Mouse (Mus musculus) spleen, adult 12 weeks (tissue): ENCODE results near the gene Olfr772.
"Not testable (repeated sequence)": the region's sequence is repeated elsewhere in the genome, so short reads cannot be mapped to it uniquely, and the experiment has no call there.

Experiments used
- DNase-seq: peaks from one replicate; pipeline ENCODE4 v3.0.0; 2022; ENCODE audit warnings: low spot score

Gene Olfr772

DNA sequence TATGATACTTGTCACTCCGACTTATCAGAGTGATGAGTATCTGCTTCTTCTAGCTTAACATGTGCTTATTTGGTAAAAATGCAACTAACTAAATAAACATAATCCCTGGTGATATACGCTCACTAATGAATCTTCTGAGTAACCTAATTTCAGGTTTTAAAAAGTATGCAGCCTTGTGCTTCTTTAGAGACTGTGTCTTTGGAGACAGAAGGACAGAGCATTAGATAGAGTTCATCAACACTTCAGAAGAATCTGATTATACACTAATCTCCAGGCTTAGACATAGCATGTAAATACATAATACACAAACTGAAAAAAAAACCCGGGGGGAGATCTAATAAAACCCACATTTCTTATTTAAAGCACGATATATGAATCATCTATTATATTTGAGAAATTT lies at the start of gene Olfr772:
Olfr772 (minus strand) TSS at position 101 of the 400 bp plus-strand sequence.
- not testable (repeated sequence) for DNase-seq

DNA sequence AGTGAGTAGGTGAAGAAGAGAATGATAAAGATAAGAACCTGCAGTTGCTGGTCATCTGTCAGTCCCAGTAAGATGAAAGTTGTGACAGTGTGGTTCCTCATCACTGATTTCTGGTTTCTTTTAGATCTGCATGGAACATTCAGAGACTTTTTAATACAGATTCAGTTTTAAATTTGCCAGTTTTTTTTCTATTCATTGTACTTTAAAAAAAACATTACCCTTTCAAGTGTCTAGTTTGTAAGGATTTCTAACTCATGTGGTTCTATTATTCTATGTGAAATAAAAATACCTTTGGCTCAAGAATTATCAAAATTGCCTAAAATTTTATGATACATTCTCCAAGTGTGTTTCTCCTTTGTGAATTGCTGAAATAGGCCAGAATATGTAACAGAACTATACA lies 9.6 kb upstream of the Olfr772 start, which contains the start of gene Olfr773:
Olfr773 (minus strand) TSS at position 101 of the 400 bp plus-strand sequence.
- not testable (repeated sequence) for DNase-seq

DNA sequence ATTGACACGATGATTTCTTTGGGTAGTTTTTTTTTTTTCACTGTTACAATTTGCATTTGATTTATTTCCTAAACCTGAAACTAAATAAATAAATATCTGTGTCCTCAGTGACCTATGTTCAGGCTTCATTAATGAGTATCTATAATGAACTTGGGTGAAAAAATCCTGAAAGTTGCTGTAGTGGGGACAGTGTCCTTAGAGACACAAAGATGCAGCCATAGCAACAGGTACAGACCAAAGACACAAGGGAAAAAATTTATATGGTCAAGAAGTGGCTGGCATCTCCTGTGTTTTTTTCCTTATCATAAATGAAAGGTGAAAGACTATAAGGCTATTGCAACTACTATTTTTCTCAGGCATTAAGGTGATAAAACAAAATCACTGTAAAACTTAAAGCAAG lies 13.1 kb downstream of the Olfr772 start, which contains the start of gene Olfr771:
Olfr771 (minus strand) TSS at position 101 of the 400 bp plus-strand sequence.
- DNase-seq = no peak

DNA sequence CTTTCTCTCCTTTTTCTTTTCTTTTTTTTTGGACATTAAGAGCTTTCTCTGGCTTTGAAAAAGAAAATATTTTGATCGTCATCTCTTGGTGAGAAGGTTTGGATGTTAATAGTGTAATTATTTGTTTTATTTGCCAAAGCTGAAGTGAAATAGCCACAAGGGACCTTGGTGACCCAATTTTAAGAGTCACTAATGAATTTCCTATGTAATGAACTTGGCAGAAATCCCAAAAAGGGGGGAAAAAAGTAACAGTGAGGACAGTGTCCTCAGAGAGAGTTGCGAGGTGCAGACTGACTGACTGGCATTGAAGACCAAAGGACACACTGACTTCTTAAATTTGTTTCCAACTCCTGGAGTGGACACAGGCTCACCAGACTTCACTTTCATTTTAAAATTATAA lies 38.8 kb downstream of the Olfr772 start, which contains the start of gene Olfr770:
Olfr770 (minus strand) TSS at position 101 of the 400 bp plus-strand sequence.
- no peak for DNase-seq
